Mouse (Mus musculus): ENCODE measurements at regions not wholly inside any gene's neighbourhood (a gene's known extent, or its start where the extent isn't known, plus 50 kb on each side); places are given as distances from the start of the nearest gene placed in this dataset.
A peak's percentile ranks its signal among the peaks of the same experiment; 100 is the strongest.

DNA sequence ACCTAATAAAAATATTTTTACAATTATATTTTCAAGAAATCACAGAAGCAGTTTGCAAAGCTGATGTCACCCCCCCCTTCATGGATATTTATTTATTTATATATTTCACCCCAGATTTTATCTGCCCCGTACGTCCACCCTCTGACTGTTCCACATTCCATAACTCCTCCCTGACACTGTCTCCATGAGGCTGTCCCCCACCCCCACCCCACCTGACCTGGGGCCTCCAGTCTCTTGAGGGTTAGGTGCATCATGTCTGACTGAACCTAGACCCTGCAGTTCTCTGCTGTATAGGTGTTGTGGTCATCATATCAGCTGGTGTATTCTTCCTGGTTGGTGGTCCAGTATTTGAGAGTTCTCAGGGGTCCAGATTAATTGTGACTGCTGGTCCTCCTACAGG, 1083.9 kb upstream of the Cadm2 start:
- DNase-seq (ENCODE audit: extremely low spot score in 1 of 2, low spot score in 2 of 2) = no peak
- intact Hi-C loops (cut with DNase I) = no loop called here

DNA sequence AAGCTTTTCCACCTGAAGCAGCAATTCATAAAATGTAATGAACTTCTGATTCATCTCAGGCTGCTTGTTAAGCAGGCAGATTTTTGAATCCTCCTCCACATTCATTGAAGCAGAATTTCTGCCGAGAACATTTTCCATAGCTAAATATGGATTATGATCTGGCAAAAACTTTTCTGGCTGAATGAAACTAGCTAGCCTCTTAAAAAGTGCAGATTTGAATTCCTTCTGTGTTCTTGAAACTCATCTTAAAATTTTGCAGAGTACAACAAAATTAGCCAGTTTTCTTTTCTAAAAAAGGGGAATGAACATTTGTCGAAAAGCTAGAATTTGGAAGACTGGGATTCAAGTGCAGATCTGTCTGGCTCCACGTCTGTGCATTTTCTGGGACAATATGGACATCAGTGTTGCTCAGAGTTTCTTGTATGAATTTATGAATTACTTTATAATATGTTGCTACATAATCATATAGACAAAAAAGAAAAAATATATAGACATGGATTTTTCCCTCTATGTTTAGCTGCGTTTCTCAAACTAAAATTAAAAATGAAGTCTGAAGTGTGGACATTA, 1046.3 kb upstream of the Cadm2 start:
- intact Hi-C loops (cut with DNase I) = no loop called here
- peak in 1 of 2 experiments; percentile 52 for DNase-seq (ENCODE audit: extremely low spot score in 1 of 2, low spot score in 2 of 2)

GRCm38 (mm10) chr16:68658436-68658835, 1037.7 kb upstream of the Cadm2 start:
- intact Hi-C loops (cut with DNase I) = no loop called here
- DNase-seq (ENCODE audit: extremely low spot score in 1 of 2, low spot score in 2 of 2) = no peak

GRCm38 (mm10) chr16:68627976-68628375, 1007.3 kb upstream of the Cadm2 start:
- intact Hi-C loops (cut with DNase I) = no loop called here
- DNase-seq (ENCODE audit: extremely low spot score in 1 of 2, low spot score in 2 of 2) = no peak

DNA sequence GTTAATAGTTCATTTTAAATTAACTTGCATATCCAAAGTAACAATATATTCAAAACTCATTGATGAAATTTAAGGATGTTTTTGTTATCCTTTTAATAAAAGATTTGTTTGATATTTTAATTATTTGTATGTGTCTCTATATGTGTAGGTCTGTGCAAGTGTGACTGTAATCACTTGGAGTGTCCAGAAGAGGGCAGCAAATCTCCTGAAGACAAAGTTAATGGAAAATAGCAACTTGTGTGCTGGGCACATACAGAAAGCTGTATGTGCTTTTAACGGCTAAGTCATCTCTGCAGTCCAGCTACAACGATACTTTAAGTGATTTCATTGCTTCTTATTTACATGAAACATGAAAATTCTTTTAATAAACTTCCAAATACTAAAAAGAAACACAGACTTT, 993.3 kb upstream of the Cadm2 start:
- intact Hi-C loops (cut with DNase I) = no loop called here
- no peak for DNase-seq (ENCODE audit: extremely low spot score in 1 of 2, low spot score in 2 of 2)

All from left cerebral cortex, postnatal 10 days (tissue).